Mouse (Mus musculus) gastrocnemius, postnatal 4 days (tissue): ENCODE data around the gene Cask. TPM values are rescaled to one million over a fixed set of nuclear protein-coding genes. Genes with fewer than 3 reads are reported as not detected.
A peak's percentile ranks its signal among the peaks of the same experiment; 100 is the strongest.
"Not testable (repeated sequence)": the region's sequence is repeated elsewhere in the genome, so short reads cannot be mapped to it uniquely, and the experiment has no call there.

Experiments
- DNase-seq, 2 experiments: peaks; one replicate each; pipeline ENCODE4 v3.0.0; 2021 to 2022; ENCODE audit warnings: low spot score in 2 of 2, mixed read lengths in 2 of 2
- long read RNA-seq, 2 experiments: library from polyadenylated mRNA; stranded (forward); transcript quantifications; one replicate each; pipeline ENCODE4 v2.0.0; 2021
- total RNA-seq, 2 experiments: library from RNA; stranded (reverse); gene quantifications; 2 replicates each; pipeline ENCODE4 v1.2.3; 2021

Cask gene
- 10 to 100 TPM; 35.7 to 46.0 TPM for total RNA-seq
- long read RNA-seq, experiment 1, full-length matches to known transcripts: 13 of 19 reads
- long read RNA-seq, experiment 1, partial matches to known transcripts: 2 of 19 reads
- long read RNA-seq, experiment 1, other reads (novel, unspliced or antisense): 4 of 19 reads
- long read RNA-seq, experiment 2, full-length matches to known transcripts: 19 of 25 reads
- long read RNA-seq, experiment 2, partial matches to known transcripts: 0 of 25 reads
- long read RNA-seq, experiment 2, other reads (novel, unspliced or antisense): 6 of 25 reads

DNA sequence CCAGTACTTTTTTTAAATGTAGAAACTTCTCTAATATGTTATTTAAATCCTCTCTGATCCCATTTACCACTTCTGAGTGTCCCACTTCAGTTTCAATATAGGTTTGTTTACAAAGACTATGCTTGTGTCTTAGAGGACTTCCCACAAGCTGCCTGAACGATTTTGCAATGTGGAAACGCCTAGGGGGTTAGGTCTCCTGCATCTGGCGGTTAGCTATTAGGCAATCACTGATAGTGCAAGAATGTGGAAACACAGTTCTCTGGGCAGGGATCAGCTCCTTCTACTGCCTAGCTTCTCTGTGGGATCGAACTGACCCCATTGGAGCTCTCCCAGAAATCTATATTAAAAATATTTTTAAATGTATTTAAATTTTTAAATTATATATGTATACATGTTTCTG lies at the start of gene Cask:
Gene Cask (minus strand): TSS at position 83 of the 400 bp plus-strand sequence.
- DNase-seq: no peak

DNA sequence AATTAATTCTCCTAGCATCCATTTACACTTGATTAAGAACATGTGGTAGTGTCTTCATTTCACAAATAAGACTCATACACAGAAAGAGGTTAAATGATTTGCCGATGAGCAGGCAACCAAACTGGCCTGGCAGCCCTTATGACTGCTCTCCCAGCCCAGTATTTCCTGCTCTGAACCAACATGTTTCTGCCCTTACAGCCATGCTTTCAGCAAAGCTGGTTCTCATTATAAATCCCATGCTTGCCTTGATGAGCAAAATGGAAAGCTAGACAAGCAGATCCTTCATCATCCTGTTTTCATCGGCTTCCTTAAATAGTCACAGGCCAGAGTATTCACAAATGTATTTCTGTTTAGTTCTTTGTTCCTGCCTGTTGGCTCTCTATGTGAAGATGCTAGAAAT lies 38.8 kb upstream of the Cask start:
- DNase-seq: no peak

DNA sequence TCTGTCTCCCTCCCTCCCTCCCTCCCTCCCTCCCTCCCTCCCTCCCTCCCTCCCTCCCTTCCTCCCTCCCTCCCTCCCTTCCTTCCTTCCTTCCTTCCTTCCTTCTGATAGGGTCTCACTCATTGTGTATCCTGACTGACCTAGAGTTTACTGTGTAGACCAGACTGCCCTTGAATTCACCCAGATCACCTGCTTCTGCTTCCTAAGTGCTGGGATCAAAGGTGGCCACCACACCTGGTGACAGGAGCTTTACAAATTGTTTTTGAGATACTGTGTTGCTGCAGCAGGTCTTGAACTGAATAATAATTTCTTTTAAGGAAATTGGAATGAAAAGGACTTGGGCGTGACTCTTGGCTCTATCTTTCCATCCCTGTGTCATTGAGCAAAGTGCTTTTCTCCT lies 33.2 kb upstream of the Cask start:
- DNase-seq: no peak

DNA sequence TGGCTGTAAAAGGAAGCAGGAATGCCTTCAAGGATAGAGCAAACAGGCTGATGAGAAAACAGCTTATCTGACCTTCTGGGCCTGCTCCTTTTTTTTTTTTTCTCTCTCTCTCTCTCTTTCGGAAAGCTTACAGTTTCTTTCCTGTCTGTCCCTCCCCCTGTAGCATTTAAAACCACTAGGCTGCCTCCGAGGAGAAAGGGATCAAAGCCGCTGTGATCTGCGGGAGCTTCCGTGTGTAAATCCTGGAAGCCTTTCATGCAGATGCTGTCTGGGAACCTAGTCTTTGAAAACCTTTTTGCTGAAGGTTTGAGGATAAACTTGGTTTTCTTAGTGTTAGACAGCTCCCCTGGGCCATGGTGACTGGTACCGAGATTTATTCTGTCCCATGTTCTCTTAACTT lies 30.8 kb upstream of the Cask start:
- no peak for DNase-seq

DNA sequence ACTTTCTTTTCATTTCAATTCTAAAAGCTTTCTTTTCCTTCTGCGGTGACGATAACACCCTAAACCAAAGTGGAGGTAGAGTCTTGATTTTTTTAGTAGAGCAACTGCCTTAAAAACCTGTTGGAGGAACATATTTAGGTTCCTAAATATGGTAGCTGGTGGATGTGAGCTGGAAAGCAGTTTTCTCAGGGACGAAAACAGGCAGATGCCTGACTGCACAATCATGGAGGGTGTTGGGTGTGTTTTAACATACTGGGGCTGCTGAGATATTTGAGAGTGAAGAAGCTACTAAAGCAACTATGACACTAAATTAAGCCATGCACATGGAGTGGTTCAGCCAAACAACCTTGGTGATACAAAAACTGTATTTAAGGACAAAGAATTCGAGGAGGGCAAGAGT lies 9.0 kb upstream of the Cask start:
- no peak for DNase-seq

DNA sequence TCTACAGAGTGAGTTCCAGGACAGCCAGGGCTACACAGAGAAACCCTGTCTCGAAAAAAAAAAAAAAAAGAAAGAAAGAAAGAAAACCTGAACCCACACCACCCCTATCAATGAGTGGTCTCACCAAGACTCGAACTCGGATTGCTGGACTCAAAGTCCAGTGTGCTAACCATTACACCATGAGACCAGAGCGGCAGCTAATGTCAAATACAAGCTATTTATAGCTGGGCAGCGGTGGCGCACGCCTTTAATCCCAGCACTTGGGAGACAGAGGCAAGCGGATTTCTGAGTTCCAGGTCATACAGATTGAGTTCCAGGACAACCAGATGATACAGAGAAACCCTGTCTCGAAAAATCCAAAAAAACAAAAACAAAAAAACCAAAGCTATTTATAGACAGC lies 7.9 kb upstream of the Cask start:
- DNase-seq: no peak

DNA sequence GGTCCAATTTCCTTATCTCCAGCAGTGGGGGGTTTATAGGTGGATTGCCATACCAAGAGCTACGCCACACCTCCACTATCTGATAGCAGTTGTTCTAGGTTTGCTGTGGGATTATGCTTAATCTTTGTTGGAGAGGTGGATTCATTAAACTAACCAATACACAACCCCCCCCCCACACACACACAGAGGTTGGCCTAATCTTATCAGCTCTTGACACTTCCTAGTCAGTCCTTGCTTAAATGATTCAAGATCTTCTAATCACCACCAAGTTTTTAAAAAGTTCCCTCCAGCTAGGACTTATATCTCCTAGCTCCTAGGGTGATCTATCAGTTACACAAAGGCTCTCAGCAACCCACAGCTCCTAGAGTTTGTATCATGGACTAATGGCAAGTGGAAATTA lies 2.7 kb downstream of the Cask start:
- DNase-seq: no peak

DNA sequence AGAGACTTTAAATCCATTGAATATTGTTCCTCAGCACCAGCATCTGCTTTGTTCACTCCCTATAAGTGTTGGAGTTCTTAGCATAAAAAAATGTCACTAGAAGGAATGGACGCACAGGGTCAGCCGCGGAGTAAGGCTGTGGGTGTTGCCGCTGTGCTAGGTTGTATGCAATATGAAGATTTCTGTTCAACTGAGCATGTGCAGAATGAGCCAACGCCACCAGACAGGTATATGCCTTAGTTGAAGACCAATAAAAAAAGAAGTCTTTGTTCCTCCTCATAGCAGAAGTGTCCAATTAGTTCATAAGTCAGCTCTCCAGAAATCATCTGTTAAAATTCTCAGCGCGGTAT lies 3.7 kb downstream of the Cask start:
- DNase-seq: no peak

DNA sequence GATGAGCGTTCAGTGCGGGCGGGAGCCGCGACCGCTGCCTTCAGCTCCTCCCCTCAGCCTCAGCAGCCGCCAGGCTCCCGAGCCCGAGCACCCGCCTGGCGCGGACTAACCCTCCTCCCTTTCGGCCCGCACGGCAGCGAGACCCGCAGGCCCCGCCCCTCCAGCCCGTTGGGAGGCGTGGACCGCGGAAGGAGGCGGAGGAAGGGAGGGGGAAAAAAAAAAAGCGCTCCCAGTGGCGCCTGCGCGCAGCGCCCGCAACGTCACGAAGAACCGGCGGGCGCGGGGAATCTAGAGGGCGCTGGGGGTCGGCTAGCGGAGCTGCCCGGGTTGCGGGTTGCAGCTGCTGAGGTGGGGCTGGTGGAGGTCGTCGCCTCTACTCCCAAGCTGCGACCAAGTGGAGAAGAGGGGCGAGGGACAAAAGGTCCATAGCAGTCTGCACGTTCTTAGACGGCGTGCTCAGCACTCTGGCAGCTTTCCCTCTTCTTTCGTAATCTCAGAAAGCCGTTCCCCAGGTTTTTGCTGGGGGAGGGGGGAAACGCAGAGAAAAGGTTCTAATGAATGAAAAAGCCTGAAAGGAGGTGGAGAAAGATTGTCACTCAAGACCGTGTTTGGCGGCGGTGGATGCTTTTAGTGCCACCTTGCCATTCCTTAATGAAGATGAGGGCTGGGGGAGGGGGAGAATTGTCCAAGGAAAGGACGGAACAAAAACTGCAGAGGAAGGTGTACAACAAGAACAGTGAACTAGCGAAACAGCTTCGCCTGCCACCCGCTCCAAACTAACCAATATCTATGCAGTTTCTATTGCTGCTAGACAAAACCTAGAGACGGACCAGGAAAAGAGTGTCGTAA lies 4.3 kb downstream of the Cask start:
- DNase-seq: peak; percentile 81 to 87

DNA sequence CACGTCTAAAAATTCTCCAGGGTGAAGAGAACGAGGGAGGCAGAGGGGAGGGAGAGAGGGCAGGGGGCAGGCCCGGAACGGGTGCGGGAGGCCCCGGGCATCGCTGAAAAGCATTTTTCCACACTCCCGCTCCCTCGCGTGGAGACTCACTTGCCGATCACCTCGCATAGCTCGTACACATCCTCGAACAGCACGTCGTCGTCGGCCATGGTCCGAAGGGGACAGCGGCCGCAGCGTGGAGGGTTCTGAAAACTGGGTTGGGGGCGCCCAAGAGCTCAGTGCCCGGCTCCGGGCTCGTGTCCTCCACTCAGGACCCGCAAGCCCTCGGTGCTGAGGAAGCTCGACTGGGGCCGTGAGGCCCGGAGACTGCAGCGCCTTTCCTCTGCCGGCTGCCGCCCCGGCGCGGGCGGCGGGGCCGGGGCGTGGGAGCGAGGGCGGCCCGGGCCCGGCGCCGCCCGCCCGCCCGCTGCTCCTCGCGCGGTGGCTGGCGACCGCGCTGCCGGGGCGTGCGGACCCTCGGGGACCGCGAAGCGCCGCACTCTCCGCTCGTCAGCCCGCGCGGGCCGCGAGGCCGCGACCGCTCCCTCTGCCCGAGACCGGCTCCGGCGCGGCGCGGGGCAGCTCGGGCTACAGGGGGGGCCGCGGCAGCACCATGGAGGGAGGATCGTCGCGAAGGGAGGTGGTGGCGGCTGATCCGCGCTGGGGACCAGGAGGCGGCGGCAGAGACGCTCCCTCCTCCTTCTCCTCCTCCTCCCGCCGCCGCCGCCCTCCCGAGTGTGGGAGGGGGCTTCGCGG lies 5.1 kb downstream of the Cask start:
- DNase-seq: peak; percentile 18 to 38

DNA sequence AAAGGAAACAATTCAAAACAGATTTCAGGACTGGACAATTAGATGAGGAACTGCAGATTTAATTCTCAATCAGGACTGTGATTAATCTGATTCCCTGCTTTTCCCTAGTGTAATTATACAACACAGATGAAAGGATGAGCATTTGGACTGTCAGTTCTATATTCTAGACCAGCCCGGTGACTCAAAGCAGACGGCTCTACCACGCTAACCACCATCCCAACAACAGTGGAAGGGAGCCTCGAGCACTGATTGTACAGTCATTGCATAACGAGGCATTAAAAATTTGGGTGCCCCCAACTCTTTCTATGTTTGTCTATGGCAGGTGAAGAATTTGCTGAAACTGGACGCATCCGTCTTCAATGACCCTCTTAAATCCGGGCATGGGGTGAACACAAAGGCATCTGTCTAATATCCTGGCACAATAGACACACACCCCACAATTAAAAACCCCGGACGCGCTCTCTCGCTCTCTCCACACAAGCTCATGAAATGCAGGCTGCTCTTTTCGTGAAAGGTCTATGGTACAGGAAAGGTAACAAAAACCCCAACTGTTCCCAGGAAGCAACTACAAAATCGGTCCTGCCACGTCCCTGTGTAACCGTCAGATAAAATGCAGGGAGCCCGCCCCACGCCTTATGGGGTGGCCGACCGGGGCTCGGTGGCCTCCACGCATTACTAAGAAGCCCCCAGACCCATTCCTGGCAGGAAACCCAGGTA lies 5.9 kb downstream of the Cask start:
- peak in 1 of 2 experiments; percentile 5 for DNase-seq

DNA sequence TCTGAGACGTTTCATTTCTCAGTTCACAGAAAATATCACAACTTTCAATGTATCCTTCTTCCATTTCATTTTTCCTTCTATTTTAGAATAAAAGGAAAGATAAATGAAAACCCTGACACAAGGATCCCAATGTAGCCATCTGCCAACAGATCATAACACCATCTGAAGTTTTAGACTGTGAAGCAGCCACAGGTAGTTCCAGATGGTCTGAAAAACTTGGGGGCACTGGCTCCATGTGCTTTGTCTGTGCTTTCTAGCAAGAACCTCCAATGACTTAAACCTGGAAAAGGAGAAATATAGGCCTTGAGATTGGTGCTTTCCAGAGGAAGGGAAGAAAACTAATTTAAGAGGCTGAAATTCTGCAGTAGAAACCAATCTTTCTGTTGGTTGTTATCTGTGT lies 28.4 kb downstream of the Cask start:
- DNase-seq: no peak

DNA sequence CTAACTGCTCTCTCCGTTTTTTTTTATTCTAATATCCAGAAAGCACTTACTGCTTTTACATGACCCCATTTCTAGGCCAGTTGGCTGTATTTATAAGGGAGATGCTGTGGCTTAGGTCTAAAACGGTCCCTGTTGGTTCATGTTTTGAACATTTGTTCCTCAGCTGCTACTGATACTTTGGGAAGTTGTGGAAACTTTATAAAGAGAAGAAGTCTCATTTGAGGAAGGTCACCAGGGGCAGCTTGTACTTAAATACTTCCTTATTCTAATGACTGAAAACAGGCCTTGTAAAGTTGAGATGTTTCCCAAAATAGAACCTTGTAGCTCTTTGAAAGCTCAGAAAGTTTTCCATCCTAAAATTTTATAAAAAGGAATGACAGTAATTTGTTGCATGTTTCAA lies 52.4 kb downstream of the Cask start:
- no peak for DNase-seq

DNA sequence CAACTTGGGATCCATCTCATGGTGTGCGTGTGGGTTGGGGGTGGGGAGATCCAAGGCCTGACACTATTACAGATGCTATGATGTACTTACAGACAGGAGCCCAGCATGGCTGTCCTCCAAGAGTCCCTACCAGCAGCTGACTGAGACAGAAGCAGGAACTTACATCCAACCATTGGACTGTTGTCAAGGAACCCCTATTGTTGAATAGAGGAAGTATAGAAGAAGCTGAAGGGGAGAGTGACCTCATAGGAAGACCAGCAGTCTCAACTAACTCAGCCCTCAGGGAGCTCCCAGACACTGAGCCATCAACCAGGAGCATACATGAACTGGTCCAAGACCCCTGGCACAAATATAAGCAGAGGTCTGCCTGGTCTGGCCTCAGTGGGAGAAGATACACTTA lies 85.5 kb downstream of the Cask start:
- DNase-seq: no peak

DNA sequence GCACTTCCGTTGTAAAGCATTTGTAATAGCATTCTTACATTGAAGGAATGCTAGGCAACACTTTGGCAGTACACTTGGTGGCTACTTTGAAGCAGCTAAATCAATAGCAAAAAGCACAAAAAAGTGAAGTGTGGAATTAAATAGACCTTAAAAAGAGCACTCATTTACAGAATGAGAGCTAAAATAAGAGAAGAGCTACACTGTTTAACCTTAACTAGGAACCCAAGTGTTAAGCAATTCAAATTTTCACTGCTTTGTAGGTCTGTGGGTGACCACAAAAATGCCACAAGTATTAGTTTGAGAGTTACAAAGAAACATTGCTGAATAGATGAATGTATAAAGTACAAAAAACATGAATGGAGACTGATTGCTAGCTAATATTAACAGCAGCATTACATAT lies 86.1 kb downstream of the Cask start:
- no peak for DNase-seq

DNA sequence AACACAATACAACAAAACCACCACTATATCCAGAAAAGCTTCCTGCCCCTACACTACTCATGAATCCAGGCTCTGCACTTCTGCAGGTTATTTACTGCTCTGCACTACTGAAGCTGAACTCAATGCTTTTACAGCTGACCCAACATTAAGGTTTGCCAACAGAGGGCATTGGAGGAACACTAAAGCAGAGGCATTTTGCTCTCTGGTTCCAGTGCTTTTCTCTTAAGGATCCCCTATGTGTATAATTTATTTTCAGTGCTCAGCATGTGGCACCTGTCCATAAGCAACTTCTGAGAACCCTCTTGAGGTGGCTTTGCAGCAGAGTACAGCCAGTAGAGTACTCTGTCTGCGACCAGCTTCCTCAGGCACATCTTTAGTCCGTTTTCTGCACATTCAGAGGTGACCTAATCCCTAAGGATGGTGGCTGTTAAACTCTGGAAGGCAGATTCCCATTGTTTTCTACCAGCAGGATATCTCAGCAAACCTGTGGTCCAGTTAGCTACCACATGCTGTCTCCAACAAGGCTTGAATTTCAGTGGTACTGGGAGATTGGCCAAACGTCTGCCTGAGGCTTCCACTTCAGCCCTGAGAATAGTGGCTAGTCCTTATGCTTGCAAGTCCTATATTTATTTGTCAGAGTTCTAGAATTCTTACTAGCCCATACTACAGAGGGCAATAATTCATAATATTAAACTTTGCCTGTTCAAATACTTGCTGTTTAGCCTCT lies 93.7 kb downstream of the Cask start:
- no peak for DNase-seq

DNA sequence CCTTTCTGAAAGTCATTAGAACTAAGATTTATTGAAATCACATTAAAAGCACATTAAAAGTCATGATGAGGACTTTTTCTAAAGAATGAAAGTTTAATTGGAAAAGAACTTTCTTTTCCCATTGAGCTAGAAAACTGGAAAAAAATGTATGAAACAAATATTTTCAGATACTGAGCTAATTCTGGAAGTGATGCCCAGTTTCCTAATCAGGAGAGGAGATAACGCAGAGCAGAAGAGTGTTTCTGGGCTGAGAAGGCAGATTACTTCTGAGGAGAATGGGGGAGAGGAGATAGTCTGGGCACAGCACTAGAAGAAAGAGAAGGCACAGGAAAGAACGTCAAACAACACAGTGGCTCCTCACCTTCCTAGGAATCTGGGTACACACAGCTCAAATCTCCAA lies 110.1 kb downstream of the Cask start:
- DNase-seq: no peak

DNA sequence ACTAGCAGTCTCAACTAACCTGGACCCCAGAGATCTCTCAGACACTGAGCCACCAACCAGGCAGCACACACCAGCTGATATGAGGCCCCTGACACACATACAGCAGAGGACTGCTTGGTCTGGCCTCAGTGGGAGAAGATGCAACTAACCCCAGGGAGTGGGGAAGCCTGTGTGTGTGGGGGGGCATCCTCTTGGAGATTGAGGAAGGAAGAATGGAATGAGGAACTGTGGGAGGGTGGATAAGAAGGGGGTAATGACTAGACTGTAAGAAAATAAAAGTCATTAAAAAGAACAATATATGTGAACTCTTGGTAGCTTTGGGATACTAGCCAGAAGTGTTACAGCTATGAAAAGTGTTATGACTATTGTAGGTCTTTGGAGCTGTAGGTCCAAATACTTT lies 120.4 kb downstream of the Cask start:
- not testable (repeated sequence) for DNase-seq

DNA sequence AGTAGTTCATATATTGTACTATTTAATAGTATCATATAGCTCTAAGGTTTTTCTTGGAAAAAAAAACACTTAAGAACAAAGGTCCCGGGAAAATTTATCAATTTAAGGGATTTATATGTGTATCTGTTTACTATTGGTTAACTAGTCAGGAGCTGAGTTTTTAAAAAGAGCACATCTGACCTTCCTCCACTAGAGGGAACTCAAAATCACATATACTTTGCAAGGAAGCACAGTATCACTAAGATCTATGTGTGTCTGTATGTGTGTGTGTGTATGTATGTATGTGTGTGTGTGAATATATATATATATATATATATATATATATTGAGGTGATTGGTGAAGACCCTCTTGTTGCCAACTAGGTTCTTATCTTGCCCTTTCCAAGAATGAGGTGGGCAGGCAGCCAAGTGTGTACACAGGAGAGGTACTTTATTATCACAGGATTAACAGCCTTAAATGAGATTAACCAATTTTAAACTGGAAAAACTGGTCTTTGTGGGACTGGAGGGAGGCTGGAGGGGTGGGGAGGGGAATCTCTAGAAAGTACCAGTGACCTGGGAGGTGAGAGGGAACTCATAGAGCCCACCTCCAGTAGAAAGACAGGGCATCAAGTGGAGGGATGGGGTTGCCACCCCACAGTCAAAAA lies 121.2 kb downstream of the Cask start:
- DNase-seq: no peak
